Mouse (Mus musculus) forebrain, embryonic 13.5 days (tissue): ENCODE measurements around the gene Erfe. TPM values are rescaled to one million over a fixed set of nuclear protein-coding genes. Genes with fewer than 3 reads are reported as not detected.

ENCODE experiments used
- ATAC-seq: fragments of 200-750 bp; cut with Nextera tagmentation; 2 replicates; pipeline ENCODE4 v1.8.0; 2017
- H3K27ac ChIP-seq: fragments of 300-500 bp; sonication (generic); 2 replicates; pipeline ENCODE4 v1.5.1; 2015; ENCODE audit warnings: inconsistent platforms, mild to moderate bottlenecking, moderate library complexity
- H3K27me3 ChIP-seq: fragments of 300-500 bp; sonication (generic); 2 replicates; pipeline ENCODE4 v1.6.1; 2015; ENCODE audit warnings: mild to moderate bottlenecking, inconsistent platforms
- H3K36me3 ChIP-seq: fragments of 300-500 bp; sonication (generic); 2 replicates; pipeline ENCODE4 v1.6.1; 2015; ENCODE audit warnings: mild to moderate bottlenecking, inconsistent platforms; ENCODE audit not compliant: poor library complexity, severe bottlenecking
- H3K4me1 ChIP-seq: fragments of 300-500 bp; sonication (generic); 2 replicates; pipeline ENCODE4 v1.6.1; 2015; ENCODE audit warnings: inconsistent platforms
- H3K4me2 ChIP-seq: fragments of 300-500 bp; sonication (generic); 2 replicates; pipeline ENCODE4 v1.6.1; 2015; ENCODE audit warnings: inconsistent platforms, mild to moderate bottlenecking, moderate library complexity
- H3K4me3 ChIP-seq: fragments of 300-500 bp; sonication (generic); 2 replicates; pipeline ENCODE4 v1.5.1; 2015; ENCODE audit warnings: mild to moderate bottlenecking, inconsistent platforms
- H3K9ac ChIP-seq: fragments of 300-500 bp; sonication (generic); 2 replicates; pipeline ENCODE4 v1.6.1; 2015; ENCODE audit warnings: mild to moderate bottlenecking, inconsistent platforms
- H3K9me3 ChIP-seq: fragments of 300-500 bp; sonication (generic); replicated peaks from 2 replicates; pipeline ENCODE4 v1.6.1; 2016; ENCODE audit warnings: inconsistent platforms
- WGBS: fragments of 180-500 bp; shearing (Covaris S2); methylation state at CpG from one replicate; pipeline ENCODE4 v1.1.7; 2015; 5-methylcytosine and 5-hydroxymethylcytosine counted together
- polyA plus RNA-seq: library from polyadenylated mRNA; unstranded; fragments of >200 nt; fragmentation: Nextera tagmentation; extraction: Ambion mirVana; gene quantifications from 2 replicates; pipeline ENCODE4 v1.2.1, GENCODE M21; 2015

Erfe gene
- polyA plus RNA-seq, 1 experiment from 2014 or later = 0.54 TPM

DNA sequence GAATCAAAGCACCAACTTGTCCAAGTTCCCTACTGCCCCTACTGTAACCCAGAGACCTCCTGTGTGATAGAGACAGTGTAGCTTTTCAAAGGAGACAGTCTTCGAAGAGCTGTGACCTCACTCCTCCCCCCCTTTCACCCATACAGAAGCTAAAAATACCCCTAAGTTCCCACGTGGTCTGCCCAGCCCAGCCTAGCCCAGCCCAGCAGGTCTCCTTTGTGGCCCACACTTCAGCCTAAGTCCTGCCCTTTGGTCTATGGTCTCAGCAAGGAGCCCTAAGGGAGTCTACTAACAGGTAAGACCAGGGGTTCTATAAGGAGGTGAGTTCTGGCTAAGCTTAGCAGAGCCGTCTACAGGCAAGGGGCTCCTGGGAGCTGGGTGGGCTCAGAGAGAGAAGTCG is 15.4 kb upstream of the Erfe start, which contains the start of gene Klhl30:
Gene Klhl30, plus strand, starts transcription at position 176 of the 400 bp plus-strand sequence.
- Histone ChIP-seq H3K9ac (no peak within 1 kb of the TSS), H3K36me3 (no peaks in the 10 kb centered on the region), H3K4me1 (no peaks in the 10 kb centered on the region), H3K27ac (no peak within 1 kb of the TSS), H3K4me2 (no peak within 1 kb of the TSS), H3K4me3 (no peak within 1 kb of the TSS), H3K9me3 (no peaks in the 10 kb centered on the region), H3K27me3 (peaks cover 11% of the 10 kb centered on the region)
- WGBS = 55% methylated on average over 4 of the region's 4 CpGs
- no peak for ATAC-seq

GRCm38 (mm10) chr1:91351249-91351648 is 15.0 kb upstream of the Erfe start:
- no peak for ATAC-seq
- Histone ChIP-seq H3K4me3 (no peak overlapping the region), H3K27me3 (peaks cover 7% of the 10 kb centered on the region), H3K4me2 (no peak overlapping the region), H3K36me3 (no peaks in the 10 kb centered on the region), H3K4me1 (no peaks in the 10 kb centered on the region), H3K27ac (no peak overlapping the region), H3K9me3 (no peaks in the 10 kb centered on the region), H3K9ac (no peak overlapping the region)
- WGBS = 83% methylated on average over 3 of the region's 3 CpGs

- Histone ChIP-seq H3K4me1 (no peaks in the 10 kb centered on the region), H3K9me3 (no peaks in the 10 kb centered on the region), H3K36me3 (no peaks in the 10 kb centered on the region), H3K27ac (no peak overlapping the region), H3K4me3 (no peak overlapping the region), H3K27me3 (no peaks in the 10 kb centered on the region), H3K4me2 (no peak overlapping the region), H3K9ac (no peak overlapping the region)
- WGBS = 81% methylated on average over 2 of the region's 2 CpGs
- ATAC-seq = no peak
Measured at GRCm38 (mm10) chr1:91352277-91352676, 14.0 kb upstream of the Erfe start.

DNA sequence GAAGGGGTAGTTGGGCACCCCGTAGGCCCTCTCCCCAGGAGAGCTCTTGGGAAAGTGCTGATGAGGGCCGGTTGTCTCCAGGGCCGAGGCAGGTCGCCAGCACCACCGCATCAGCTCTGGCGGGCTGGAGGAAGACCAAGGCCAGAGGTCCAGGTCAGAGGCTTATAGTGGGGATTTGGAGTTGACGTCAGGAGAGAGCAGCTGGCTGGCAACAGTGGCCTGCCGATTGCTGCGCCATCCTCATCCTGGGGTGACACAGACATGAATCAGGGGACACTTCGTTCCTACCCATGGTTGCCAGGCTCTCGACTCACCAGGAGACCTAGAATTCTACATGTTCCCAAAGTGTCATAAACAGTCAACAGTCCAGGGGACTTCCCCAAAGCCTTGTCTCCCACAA is 10.1 kb upstream of the Erfe start:
- H3K4me1 ChIP-seq = no peaks in the 10 kb centered on the region
- H3K27me3 ChIP-seq = no peaks in the 10 kb centered on the region
- WGBS = 91% methylated on average over 11 of the region's 11 CpGs
- no peak overlapping the region for H3K4me3 ChIP-seq
- no peak overlapping the region for H3K4me2 ChIP-seq
- no peaks in the 10 kb centered on the region for H3K9me3 ChIP-seq
- no peak overlapping the region for H3K9ac ChIP-seq
- ATAC-seq = no peak
- no peak overlapping the region for H3K27ac ChIP-seq
- no peaks in the 10 kb centered on the region for H3K36me3 ChIP-seq

DNA sequence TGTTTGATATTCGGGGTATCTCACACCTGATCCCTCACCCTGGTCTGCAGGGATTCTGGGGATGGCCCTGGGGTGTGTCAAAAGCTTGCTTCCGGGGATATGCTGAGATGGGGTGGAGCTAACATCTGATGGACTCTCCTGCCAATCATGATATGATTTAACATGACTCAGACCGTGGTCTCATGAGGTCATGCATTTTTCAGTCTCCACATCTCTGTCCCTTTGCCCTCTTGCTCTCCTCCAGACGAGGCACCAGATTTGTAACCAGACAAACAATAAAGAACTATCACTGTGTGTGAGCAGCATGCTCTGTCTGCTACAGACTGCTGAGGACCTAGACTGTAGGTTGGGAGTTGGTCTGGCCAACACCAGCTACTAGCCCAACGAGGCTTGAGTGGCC is 4.1 kb upstream of the Erfe start:
- Histone ChIP-seq H3K36me3 (no peaks in the 10 kb centered on the region), H3K4me2 (no peak overlapping the region), H3K9ac (no peak overlapping the region), H3K9me3 (peaks cover 5% of the 10 kb centered on the region; the same call in 1 of the 2 replicates), H3K27ac (no peak overlapping the region), H3K27me3 (peaks cover 15% of the 10 kb centered on the region), H3K4me3 (no peak overlapping the region), H3K4me1 (peaks cover 10% of the 10 kb centered on the region)
- 83% methylated on average over 5 of the region's 5 CpGs for WGBS
- no peak for ATAC-seq

DNA sequence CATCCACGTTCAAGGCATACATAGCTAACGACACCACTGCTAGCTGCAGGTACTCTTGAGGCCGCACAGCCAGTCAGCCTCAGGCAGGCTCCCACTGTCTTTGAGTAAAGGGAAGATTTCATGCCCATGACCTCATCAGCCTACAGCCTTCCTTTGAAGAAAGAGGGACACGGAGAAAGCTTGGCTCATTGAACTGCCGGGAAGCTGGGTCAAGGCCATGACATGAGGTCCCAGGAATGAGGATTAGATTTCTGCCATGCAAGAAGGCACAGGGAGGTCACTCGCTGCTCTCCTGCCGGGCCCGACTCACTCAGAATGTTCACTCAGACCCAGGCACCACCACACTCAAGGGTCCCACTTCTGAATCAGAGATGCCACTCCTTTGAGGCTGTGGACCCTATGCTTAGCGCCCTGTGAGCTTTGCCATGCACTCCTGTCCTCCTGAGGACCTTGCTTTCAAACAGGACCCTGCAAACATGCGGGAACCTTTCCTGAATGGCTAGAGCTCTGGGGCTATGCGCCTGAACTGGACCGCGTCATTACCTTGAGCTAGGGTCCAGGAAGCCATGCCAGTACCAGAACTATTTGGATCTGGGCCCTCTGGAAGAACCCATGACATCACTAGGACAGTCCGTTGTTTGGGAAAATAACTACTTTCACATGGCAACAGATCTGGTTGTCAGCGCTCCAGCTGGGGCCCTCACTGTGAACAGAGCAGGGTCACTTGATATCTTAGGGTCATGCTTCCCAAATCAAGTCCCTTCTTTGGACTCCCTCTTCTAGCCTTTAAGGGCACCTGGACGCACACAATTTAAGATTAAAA is 1.2 kb upstream of the Erfe start:
- no peak for ATAC-seq
- H3K4me1 ChIP-seq = peaks cover 10% of the 10 kb centered on the region
- H3K27ac ChIP-seq = no peak overlapping the region
- H3K9me3 ChIP-seq = peaks cover 5% of the 10 kb centered on the region; the same call in 1 of the 2 replicates
- H3K4me3 ChIP-seq = no peak overlapping the region
- peaks cover 6% of the 10 kb centered on the region for H3K36me3 ChIP-seq
- peaks cover 20% of the 10 kb centered on the region for H3K27me3 ChIP-seq
- H3K4me2 ChIP-seq = no peak overlapping the region
- 91% methylated on average over 16 of the region's 16 CpGs for WGBS
- H3K9ac ChIP-seq = no peak overlapping the region

- H3K27me3 ChIP-seq = peaks cover 20% of the 10 kb centered on the region
- peaks cover 13% of the 10 kb centered on the region for H3K36me3 ChIP-seq
- peak overlapping the region; percentile 42 for H3K4me3 ChIP-seq
- H3K9me3 ChIP-seq = peaks cover 5% of the 10 kb centered on the region; the same call in 1 of the 2 replicates
- 36% methylated on average over 8 of the region's 8 CpGs for WGBS
- peak overlapping the region; percentile 79 for H3K4me2 ChIP-seq
- 0 out of 2 replicates have a peak, but pooled peaks have one; percentile 4 for ATAC-seq
- H3K27ac ChIP-seq = no peak overlapping the region
- peak overlapping the region; percentile 61; the same call in 1 of the 2 replicates for H3K9ac ChIP-seq
- peaks cover 10% of the 10 kb centered on the region for H3K4me1 ChIP-seq
Measured at GRCm38 (mm10) chr1:91365816-91366214, 415 bp upstream of the Erfe start.

GRCm38 (mm10) chr1:91367295-91367694 is 1.1 kb downstream of the Erfe start:
- Histone ChIP-seq H3K27ac (no peak overlapping the region), H3K4me1 (peaks cover 10% of the 10 kb centered on the region), H3K9ac (no peak overlapping the region), H3K27me3 (peaks cover 20% of the 10 kb centered on the region), H3K4me2 (no peak overlapping the region), H3K9me3 (peaks cover 5% of the 10 kb centered on the region; the same call in 1 of the 2 replicates), H3K36me3 (peaks cover 27% of the 10 kb centered on the region), H3K4me3 (no peak overlapping the region)
- 95% methylated on average over 3 of the region's 3 CpGs for WGBS
- no peak for ATAC-seq

- Histone ChIP-seq H3K4me1 (peaks cover 10% of the 10 kb centered on the region), H3K27me3 (peaks cover 20% of the 10 kb centered on the region), H3K9ac (no peak overlapping the region), H3K9me3 (peaks cover 4% of the 10 kb centered on the region; the same call in 1 of the 2 replicates), H3K4me3 (no peak overlapping the region), H3K4me2 (no peak overlapping the region), H3K27ac (no peak overlapping the region), H3K36me3 (peaks cover 48% of the 10 kb centered on the region)
- WGBS = 70% methylated on average over 4 of the region's 4 CpGs
- no peak for ATAC-seq
Measured at GRCm38 (mm10) chr1:91369408-91369807, 3.2 kb downstream of the Erfe start.

DNA sequence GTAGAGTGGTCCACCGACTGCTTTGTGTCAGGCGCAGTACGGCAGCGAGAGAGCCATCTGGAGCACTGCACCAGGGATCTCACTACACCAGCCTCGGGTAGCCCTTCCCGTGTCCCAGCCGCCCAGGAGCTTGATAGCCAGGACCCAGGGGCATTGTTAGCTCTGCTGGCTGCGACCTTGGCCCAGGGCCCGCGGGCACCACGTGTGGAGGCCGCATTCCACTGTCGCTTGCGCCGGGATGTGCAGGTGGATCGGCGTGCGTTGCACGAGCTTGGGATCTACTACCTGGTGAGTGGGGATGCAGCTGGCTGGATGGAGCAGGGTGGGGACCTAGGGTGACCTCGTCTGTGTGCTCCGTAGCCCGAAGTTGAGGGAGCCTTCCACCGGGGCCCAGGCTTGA is 3.8 kb downstream of the Erfe start:
- no peaks in the 10 kb centered on the region for H3K9me3 ChIP-seq
- peaks cover 20% of the 10 kb centered on the region for H3K27me3 ChIP-seq
- no peak overlapping the region for H3K4me3 ChIP-seq
- H3K27ac ChIP-seq = no peak overlapping the region
- H3K4me2 ChIP-seq = no peak overlapping the region
- 92% methylated on average over 23 of the region's 23 CpGs for WGBS
- no peak overlapping the region for H3K9ac ChIP-seq
- peaks cover 55% of the 10 kb centered on the region for H3K36me3 ChIP-seq
- no peak for ATAC-seq
- peaks cover 10% of the 10 kb centered on the region for H3K4me1 ChIP-seq

- no peak overlapping the region for H3K27ac ChIP-seq
- no peaks in the 10 kb centered on the region for H3K9me3 ChIP-seq
- no peaks in the 10 kb centered on the region for H3K27me3 ChIP-seq
- no peak for ATAC-seq
- peaks cover 89% of the 10 kb centered on the region for H3K36me3 ChIP-seq
- 90% methylated on average over 6 of the region's 6 CpGs for WGBS
- no peak overlapping the region for H3K4me2 ChIP-seq
- no peak overlapping the region for H3K9ac ChIP-seq
- H3K4me3 ChIP-seq = no peak overlapping the region
- H3K4me1 ChIP-seq = no peaks in the 10 kb centered on the region
Measured at GRCm38 (mm10) chr1:91373414-91373835, 7.2 kb downstream of the Erfe start.

DNA sequence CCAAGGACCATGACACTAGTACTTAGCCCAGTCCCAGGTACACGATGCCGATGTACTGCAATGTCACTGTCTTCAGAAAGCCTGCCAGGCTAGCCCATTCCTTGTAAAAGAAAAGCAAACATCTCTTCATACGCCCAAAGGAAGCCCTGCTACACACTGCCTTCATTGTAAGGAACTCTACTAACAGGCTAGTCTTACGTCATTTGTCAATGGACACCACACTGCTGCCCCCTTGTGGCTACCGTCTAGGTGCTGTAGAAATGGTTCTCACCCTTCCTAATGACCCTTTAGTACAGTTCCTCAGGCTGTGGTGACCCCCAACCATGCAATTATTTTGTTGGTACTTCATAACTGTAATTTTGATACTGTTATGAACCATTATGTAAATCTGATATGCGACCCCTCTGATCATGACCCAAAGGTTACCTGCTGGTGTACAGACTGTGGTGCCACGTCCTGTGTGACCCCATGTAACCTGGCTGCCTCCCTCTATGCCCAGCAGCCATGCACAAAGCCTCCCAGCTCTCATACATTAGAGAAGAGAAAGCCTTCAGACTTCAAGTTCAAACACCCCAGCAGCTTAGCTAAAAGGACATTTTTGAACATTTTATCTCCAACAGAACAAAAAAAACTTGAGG is 14.3 kb downstream of the Erfe start:
- Histone ChIP-seq H3K4me3 (no peak overlapping the region), H3K36me3 (peaks cover 95% of the 10 kb centered on the region), H3K27ac (no peak overlapping the region), H3K27me3 (no peaks in the 10 kb centered on the region), H3K4me2 (no peak overlapping the region), H3K9ac (no peak overlapping the region), H3K4me1 (no peaks in the 10 kb centered on the region), H3K9me3 (no peaks in the 10 kb centered on the region)
- 61% methylated on average over 7 of the region's 7 CpGs for WGBS
- ATAC-seq = peak; percentile 67; the same call in 1 of the 2 replicates
